Mouse (Mus musculus): ENCODE results near the gene Pnpla7.

DNA sequence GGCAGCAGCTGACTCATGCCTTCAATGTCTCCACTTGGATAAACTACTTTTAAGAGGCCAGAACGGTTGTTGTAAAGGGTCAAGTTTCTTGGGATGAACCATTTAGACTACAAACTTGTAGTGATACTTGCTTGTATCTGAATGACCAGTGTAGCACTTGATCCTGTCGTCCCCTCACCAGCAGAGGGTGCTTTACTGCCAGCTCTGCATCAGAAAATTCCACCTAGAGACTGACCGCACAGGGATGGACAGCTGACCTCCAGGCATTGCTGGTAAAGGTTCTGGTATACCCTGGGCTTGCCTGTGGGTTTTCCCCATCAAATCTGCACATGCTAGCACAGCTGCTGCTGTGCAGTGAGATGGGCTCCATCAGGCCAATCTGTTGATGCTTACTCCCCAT lies 14.9 kb upstream of the Pnpla7 start:
- TF ChIP-seq MYOD1 (IDR thresholded peaks at IDR 0.05; ENCODE audit: control insufficient read depth, insufficient read length, low read depth) (no peak), CTCF (IDR thresholded peaks at IDR 0.05; ENCODE audit: control insufficient read depth, insufficient read depth, insufficient read length) (peak; percentile 52), USF1 (IDR thresholded peaks at IDR 0.05; ENCODE audit: low read depth) (no peak), MAX (IDR thresholded peaks at IDR 0.05) (no peak)
